Mouse (Mus musculus): ENCODE results near the gene Efr3b. TPM values are rescaled to one million over a fixed set of nuclear protein-coding genes. Genes with fewer than 3 reads are reported as not detected.
A peak's percentile ranks its signal among the peaks of the same experiment; 100 is the strongest.
"Not testable (repeated sequence)": the region's sequence is repeated elsewhere in the genome, so short reads cannot be mapped to it uniquely, and the experiment has no call there.

Efr3b gene
- polyA plus RNA-seq, 1 experiment from 2014 or later, result 10.3 TPM

- not testable (repeated sequence) for H3K4me3 ChIP-seq; H3K27me3 ChIP-seq; H3K4me1 ChIP-seq; H3K27ac ChIP-seq; H3K9me3 ChIP-seq; H3K9ac ChIP-seq; ATAC-seq (ENCODE audit: insufficient number of reproducible peaks, insufficient read depth, low FRiP score, low TSS enrichment); H3K4me2 ChIP-seq (replicated peaks)
- WGBS, result 92% methylated on average over 6 of the region's 6 CpGs
- H3K36me3 ChIP-seq, result peaks cover 33% of the 10 kb centered on the region
Measured at GRCm38 (mm10) chr12:3973169-3973568, 65.5 kb downstream of the Efr3b start.

DNA sequence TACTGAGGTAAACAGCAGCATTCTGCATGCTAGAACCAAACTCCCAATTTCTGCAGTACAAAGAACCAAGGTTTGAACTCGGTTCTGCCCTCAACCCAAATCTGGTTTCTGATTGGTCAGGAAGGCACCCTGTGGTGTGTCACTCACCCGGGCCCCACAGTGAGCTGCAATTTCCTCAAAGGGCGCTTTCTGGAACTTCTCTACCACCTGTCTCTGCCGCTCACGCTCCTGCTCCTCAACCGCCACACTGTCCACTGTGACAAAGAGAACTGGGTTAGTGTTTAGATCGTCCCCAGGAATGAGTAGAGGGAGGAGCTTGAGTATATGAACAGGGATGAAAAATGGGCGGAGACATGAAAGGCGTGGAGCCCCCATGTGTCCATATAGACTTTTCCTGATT, 70.3 kb downstream of the Efr3b start:
- no peak for ATAC-seq (ENCODE audit: insufficient number of reproducible peaks, insufficient read depth, low FRiP score, low TSS enrichment)
- no peak overlapping the region for H3K9ac ChIP-seq
- H3K27me3 ChIP-seq, result no peaks in the 10 kb centered on the region
- no peak overlapping the region for H3K4me2 ChIP-seq (replicated peaks)
- no peak overlapping the region for H3K4me3 ChIP-seq
- H3K27ac ChIP-seq, result no peak overlapping the region
- 68% methylated on average over 9 of the region's 9 CpGs for WGBS
- H3K9me3 ChIP-seq, result no peaks in the 10 kb centered on the region
- no peaks in the 10 kb centered on the region for H3K4me1 ChIP-seq
- H3K36me3 ChIP-seq, result peaks cover 32% of the 10 kb centered on the region

DNA sequence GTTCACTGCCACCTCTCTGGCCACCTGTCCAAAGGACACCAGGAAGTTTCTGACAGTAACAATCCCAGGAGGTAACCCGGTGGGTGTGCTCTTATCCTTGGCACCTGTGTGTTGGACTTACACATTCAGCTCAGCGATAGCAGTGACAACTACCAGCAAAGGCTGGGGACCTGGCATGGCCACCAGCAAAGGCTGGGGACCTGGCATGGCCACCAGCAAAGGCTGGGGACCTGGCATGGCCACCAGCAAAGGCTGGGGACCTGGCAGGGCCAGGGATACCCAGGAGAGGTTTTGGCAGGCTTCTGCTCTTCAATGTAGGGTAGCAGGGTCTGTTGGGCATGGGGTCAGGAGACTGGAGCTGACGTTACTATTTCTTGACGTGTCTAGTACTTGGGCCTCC, 71.5 kb downstream of the Efr3b start:
- Histone ChIP-seq H3K4me3 (no peak overlapping the region), H3K27ac (no peak overlapping the region), H3K27me3 (no peaks in the 10 kb centered on the region), H3K36me3 (peaks cover 31% of the 10 kb centered on the region), H3K9me3 (no peaks in the 10 kb centered on the region), H3K4me2 (replicated peaks) (no peak overlapping the region), H3K4me1 (no peaks in the 10 kb centered on the region), H3K9ac (no peak overlapping the region)
- WGBS, result 93% methylated on average over 4 of the region's 4 CpGs
- ATAC-seq (ENCODE audit: insufficient number of reproducible peaks, insufficient read depth, low FRiP score, low TSS enrichment), result no peak

DNA sequence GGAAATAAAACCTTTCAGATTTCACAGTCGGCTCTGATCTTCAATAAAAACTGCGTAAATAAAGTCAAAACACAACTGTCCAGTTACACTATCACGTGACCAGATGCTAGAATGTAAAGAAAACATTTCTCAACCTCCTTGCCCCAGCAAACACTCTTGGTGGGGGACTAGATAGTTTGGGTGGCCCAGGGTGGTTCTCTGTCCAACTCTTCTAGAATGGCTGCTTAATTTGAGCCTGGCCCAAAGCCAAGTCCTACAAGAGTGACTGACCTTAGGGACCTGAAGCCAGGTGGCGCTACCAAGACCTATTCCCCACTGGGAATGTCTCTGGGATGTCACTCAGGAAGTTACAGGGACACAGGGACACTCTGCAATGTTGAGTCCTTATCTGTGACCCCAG, 78.2 kb downstream of the Efr3b start:
- H3K36me3 ChIP-seq, result 0 out of 2 replicates have a peak, but pooled peaks cover 2% of the 10 kb centered on the region
- H3K4me3 ChIP-seq, result peak overlapping the region; percentile 66
- no peak overlapping the region for H3K27ac ChIP-seq
- WGBS, result 50% methylated on average over 4 of the region's 4 CpGs
- H3K4me2 ChIP-seq (replicated peaks), result peak overlapping the region; percentile 83
- H3K9ac ChIP-seq, result peak overlapping the region; percentile 77; the same call in 1 of the 2 replicates
- H3K9me3 ChIP-seq, result no peaks in the 10 kb centered on the region
- ATAC-seq (ENCODE audit: insufficient number of reproducible peaks, insufficient read depth, low FRiP score, low TSS enrichment), result no peak
- H3K27me3 ChIP-seq, result no peaks in the 10 kb centered on the region
- H3K4me1 ChIP-seq, result peaks cover 3% of the 10 kb centered on the region; the same call in 1 of the 2 replicates

DNA sequence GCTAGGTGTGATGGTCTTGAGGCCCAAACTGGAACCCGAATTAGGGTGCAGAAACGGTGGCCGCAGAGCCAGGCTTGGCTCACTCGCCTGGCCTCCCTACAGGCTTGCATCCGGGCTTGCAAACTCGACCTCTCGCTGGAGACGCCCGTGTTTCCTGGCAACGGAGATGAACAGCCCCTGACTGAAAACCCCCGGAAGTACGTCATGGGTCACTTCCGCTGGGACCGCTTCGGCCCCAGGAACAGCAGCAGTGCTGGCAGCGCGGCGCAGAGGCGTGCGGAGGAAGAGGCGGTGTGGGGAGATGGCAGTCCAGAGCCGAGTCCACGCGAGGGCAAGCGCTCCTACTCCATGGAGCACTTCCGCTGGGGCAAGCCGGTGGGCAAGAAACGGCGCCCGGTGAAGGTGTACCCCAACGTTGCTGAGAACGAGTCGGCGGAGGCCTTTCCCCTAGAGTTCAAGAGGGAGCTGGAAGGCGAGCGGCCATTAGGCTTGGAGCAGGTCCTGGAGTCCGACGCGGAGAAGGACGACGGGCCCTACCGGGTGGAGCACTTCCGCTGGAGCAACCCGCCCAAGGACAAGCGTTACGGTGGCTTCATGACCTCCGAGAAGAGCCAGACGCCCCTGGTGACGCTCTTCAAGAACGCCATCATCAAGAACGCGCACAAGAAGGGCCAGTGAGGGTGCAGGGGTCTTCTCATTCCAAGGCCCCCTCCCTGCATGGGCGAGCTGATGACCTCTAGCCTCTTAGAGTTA, 78.7 kb downstream of the Efr3b start:
- 3% methylated on average over 53 of the region's 53 CpGs for WGBS
- peak; percentile 85 for ATAC-seq (ENCODE audit: insufficient number of reproducible peaks, insufficient read depth, low FRiP score, low TSS enrichment)

GRCm38 (mm10) chr12:3956351-3956750, 82.4 kb downstream of the Efr3b start:
- H3K4me1 ChIP-seq, result peaks cover 3% of the 10 kb centered on the region; the same call in 1 of the 2 replicates
- H3K9ac ChIP-seq, result no peak overlapping the region
- peaks cover 19% of the 10 kb centered on the region for H3K27me3 ChIP-seq
- WGBS, result 19% methylated on average over 3 of the region's 3 CpGs
- H3K9me3 ChIP-seq, result no peaks in the 10 kb centered on the region
- H3K4me2 ChIP-seq (replicated peaks), result no peak overlapping the region
- ATAC-seq (ENCODE audit: insufficient number of reproducible peaks, insufficient read depth, low FRiP score, low TSS enrichment), result no peak
- no peak overlapping the region for H3K4me3 ChIP-seq
- H3K27ac ChIP-seq, result no peak overlapping the region
- no peaks in the 10 kb centered on the region for H3K36me3 ChIP-seq

More for the DNA sequence above, 78.7 kb downstream of the Efr3b start:
- Histone ChIP-seq H3K4me3 (peak overlapping the region; percentile 66), H3K27me3 (peaks cover 4% of the 10 kb centered on the region), H3K4me2 (replicated peaks) (peak overlapping the region; percentile 83), H3K9ac (peak overlapping the region; percentile 77), H3K4me1 (peaks cover 3% of the 10 kb centered on the region; the same call in 1 of the 2 replicates), H3K36me3 (no peaks in the 10 kb centered on the region), H3K9me3 (no peaks in the 10 kb centered on the region), H3K27ac (peak overlapping the region; percentile 87)

GRCm38 (mm10) chr12:3955371-3955770, 83.3 kb downstream of the Efr3b start:
- no peak for ATAC-seq (ENCODE audit: insufficient number of reproducible peaks, insufficient read depth, low FRiP score, low TSS enrichment)
- Histone ChIP-seq H3K27me3 (peaks cover 19% of the 10 kb centered on the region), H3K4me1 (no peaks in the 10 kb centered on the region), H3K36me3 (no peaks in the 10 kb centered on the region), H3K9ac (no peak overlapping the region), H3K4me3 (no peak overlapping the region), H3K4me2 (replicated peaks) (no peak overlapping the region), H3K9me3 (no peaks in the 10 kb centered on the region), H3K27ac (no peak overlapping the region)
- 30% methylated on average over 10 of the region's 10 CpGs for WGBS

- no peak within 1 kb of the TSS for H3K27ac ChIP-seq
- WGBS, result 19% methylated on average over 22 of the region's 22 CpGs
- no peaks in the 10 kb centered on the region for H3K36me3 ChIP-seq
- no peaks in the 10 kb centered on the region for H3K4me1 ChIP-seq
- no peak within 1 kb of the TSS for H3K4me3 ChIP-seq
- H3K9me3 ChIP-seq, result no peaks in the 10 kb centered on the region
- peaks cover 19% of the 10 kb centered on the region for H3K27me3 ChIP-seq
- ATAC-seq (ENCODE audit: insufficient number of reproducible peaks, insufficient read depth, low FRiP score, low TSS enrichment), result no peak
- H3K9ac ChIP-seq, result no peak within 1 kb of the TSS
- H3K4me2 ChIP-seq (replicated peaks), result no peak within 1 kb of the TSS
Measured at GRCm38 (mm10) chr12:3954651-3955050, 84.1 kb downstream of the Efr3b start, which contains the start of gene Pomc. TSS of gene Pomc (plus strand) at chr12:3954951.

GRCm38 (mm10) chr12:3947503-3947902, 91.2 kb downstream of the Efr3b start:
- H3K27me3 ChIP-seq, result no peaks in the 10 kb centered on the region
- no peak overlapping the region for H3K4me3 ChIP-seq
- no peaks in the 10 kb centered on the region for H3K9me3 ChIP-seq
- H3K4me2 ChIP-seq (replicated peaks), result no peak overlapping the region
- WGBS, result 77% methylated on average over 6 of the region's 6 CpGs
- no peak overlapping the region for H3K9ac ChIP-seq
- no peaks in the 10 kb centered on the region for H3K4me1 ChIP-seq
- H3K36me3 ChIP-seq, result no peaks in the 10 kb centered on the region
- no peak for ATAC-seq (ENCODE audit: insufficient number of reproducible peaks, insufficient read depth, low FRiP score, low TSS enrichment)
- no peak overlapping the region for H3K27ac ChIP-seq

DNA sequence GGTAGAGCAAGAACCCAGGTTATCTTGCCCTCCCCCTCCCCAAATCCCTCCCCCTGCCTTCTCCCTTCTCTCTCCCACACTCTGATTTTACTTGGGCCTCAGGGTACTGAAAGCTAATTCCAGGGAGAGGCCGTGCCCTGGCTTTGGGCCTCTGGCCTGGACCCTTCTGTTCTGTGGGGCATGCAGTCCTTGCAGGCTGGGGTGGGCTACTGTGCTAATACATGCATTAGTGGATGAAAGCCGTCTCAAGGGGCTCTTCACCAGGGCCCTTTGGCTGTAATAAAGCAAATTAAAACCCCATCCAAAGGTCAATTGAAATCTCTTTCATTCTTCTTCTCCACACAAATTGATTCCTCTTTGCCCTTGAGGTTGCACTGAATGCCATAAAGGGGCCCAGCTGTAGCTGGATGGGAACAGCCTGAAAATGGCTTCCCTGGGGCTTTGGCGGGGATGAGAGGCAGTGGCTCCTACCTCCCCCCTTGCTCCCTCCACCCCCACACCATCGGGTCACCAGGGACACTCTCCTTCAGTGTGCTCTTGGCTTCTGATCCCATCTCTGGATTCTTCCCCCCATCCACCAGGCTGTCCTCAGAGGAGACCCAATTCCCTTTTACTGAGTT, 94.2 kb downstream of the Efr3b start:
- Histone ChIP-seq H3K9ac (no peak overlapping the region), H3K27me3 (0 out of 2 replicates have a peak, but pooled peaks cover 3% of the 10 kb centered on the region), H3K36me3 (no peaks in the 10 kb centered on the region), H3K4me3 (no peak overlapping the region), H3K4me1 (no peaks in the 10 kb centered on the region), H3K27ac (no peak overlapping the region), H3K9me3 (no peaks in the 10 kb centered on the region), H3K4me2 (replicated peaks) (no peak overlapping the region)
- ATAC-seq (ENCODE audit: insufficient number of reproducible peaks, insufficient read depth, low FRiP score, low TSS enrichment), result 0 out of 2 replicates have a peak, but pooled peaks have one; percentile 47
- WGBS, result 56% methylated on average over 4 of the region's 4 CpGs

GRCm38 (mm10) chr12:3942026-3942425, 96.7 kb downstream of the Efr3b start:
- H3K27ac ChIP-seq, result no peak overlapping the region
- H3K4me3 ChIP-seq, result no peak overlapping the region
- H3K9ac ChIP-seq, result no peak overlapping the region
- no peaks in the 10 kb centered on the region for H3K9me3 ChIP-seq
- ATAC-seq (ENCODE audit: insufficient number of reproducible peaks, insufficient read depth, low FRiP score, low TSS enrichment), result no peak
- H3K4me2 ChIP-seq (replicated peaks), result no peak overlapping the region
- H3K27me3 ChIP-seq, result 0 out of 2 replicates have a peak, but pooled peaks cover 3% of the 10 kb centered on the region
- H3K4me1 ChIP-seq, result 0 out of 2 replicates have a peak, but pooled peaks cover 2% of the 10 kb centered on the region
- WGBS, result 15% methylated on average over 11 of the region's 11 CpGs
- no peaks in the 10 kb centered on the region for H3K36me3 ChIP-seq

All from embryonic facial prominence, embryonic 12.5 days (tissue).